Mouse (Mus musculus): ENCODE data around the gene Slc38a1. TPM values are rescaled to one million over a fixed set of nuclear protein-coding genes. Genes with fewer than 3 reads are reported as not detected.
"Not testable (repeated sequence)": the region's sequence is repeated elsewhere in the genome, so short reads cannot be mapped to it uniquely, and the experiment has no call there.

Gene Slc38a1
- total RNA-seq, 2 experiments from 2014 or later, result 5.9 to 13.3 TPM

- no peak for DNase-seq
Measured at GRCm38 (mm10) chr15:96658275-96658602, 15.5 kb upstream of the Slc38a1 start.

- no peak for DNase-seq
Measured at GRCm38 (mm10) chr15:96657576-96658274, 15.0 kb upstream of the Slc38a1 start.

GRCm38 (mm10) chr15:96655514-96655913, 12.8 kb upstream of the Slc38a1 start:
- no peak for DNase-seq

- DNase-seq, result peak in 1 of 2 experiments; percentile 50
Measured at GRCm38 (mm10) chr15:96654714-96655113, 12.0 kb upstream of the Slc38a1 start.

- no peak for DNase-seq
Measured at GRCm38 (mm10) chr15:96653011-96653410, 10.3 kb upstream of the Slc38a1 start.

- no peak for DNase-seq
Measured at GRCm38 (mm10) chr15:96652531-96652930, 9.8 kb upstream of the Slc38a1 start.

- DNase-seq, result no peak
Measured at GRCm38 (mm10) chr15:96647376-96647775, 4.7 kb upstream of the Slc38a1 start.

- peak in 1 of 2 experiments; percentile 44 for DNase-seq
Measured at GRCm38 (mm10) chr15:96641821-96642435, 785 bp downstream of the Slc38a1 start.

GRCm38 (mm10) chr15:96641111-96641820, 1.4 kb downstream of the Slc38a1 start:
- peak; percentile 41 to 64 for DNase-seq

GRCm38 (mm10) chr15:96640291-96640985, 2.3 kb downstream of the Slc38a1 start:
- no peak for DNase-seq

GRCm38 (mm10) chr15:96639630-96640029, 3.1 kb downstream of the Slc38a1 start:
- DNase-seq, result no peak

- no peak for DNase-seq
Measured at GRCm38 (mm10) chr15:96638656-96639055, 4.1 kb downstream of the Slc38a1 start.

- peak in 1 of 2 experiments; percentile 47 for DNase-seq
Measured at GRCm38 (mm10) chr15:96638173-96638572, 4.5 kb downstream of the Slc38a1 start.

- DNase-seq, result no peak
Measured at GRCm38 (mm10) chr15:96634670-96635405, 7.9 kb downstream of the Slc38a1 start.

GRCm38 (mm10) chr15:96632201-96632600, 10.5 kb downstream of the Slc38a1 start:
- no peak for DNase-seq

GRCm38 (mm10) chr15:96631107-96631718, 11.5 kb downstream of the Slc38a1 start:
- no peak for DNase-seq

- DNase-seq, result no peak
Measured at GRCm38 (mm10) chr15:96628256-96628655, 14.5 kb downstream of the Slc38a1 start.

- no peak for DNase-seq
Measured at GRCm38 (mm10) chr15:96626871-96627270, 15.8 kb downstream of the Slc38a1 start.

GRCm38 (mm10) chr15:96625012-96625411, 17.7 kb downstream of the Slc38a1 start:
- not testable (repeated sequence) for DNase-seq

- DNase-seq, result no peak
Measured at GRCm38 (mm10) chr15:96622376-96622775, 20.3 kb downstream of the Slc38a1 start.

GRCm38 (mm10) chr15:96621686-96622085, 21.0 kb downstream of the Slc38a1 start:
- DNase-seq, result no peak

Measured in heart, adult 18-20 months (tissue).